21 mouse cellular contexts compared by ENCODE assay signal in the genomic region with DNA sequence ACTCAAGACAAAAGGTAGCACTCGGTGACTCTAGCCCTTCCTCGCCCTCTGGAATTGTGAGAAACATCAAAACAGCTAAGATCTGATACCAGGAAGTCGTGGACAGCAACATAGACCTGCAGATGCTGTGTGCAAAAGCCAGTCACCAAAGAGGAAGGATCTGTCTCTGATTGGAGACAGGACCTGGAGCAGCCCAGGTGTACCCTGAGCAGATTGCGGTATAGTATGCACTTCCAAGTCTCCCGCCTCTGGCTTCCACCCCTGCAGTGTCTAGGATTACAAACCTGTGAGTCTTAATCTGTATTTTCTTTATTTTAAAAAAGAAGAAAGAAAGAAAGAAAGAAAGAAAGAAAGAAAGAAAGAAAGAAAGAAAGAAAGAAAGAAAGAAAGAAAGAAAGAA.
DNase-seq lines count a peak whose midpoint lies in the region; ATAC-seq and TF ChIP-seq lines count a peak whose summit lies in the region.
"Had no signal": no experiment of that assay in that cellular context is flagged by ENCODE, and none has a peak within 500 bp of the region (broad histone marks: within the 10 kb centered on the region; RNA-seq: fewer than 3 reads in every experiment).

No protein-coding gene starts in this region.

- no peak for ATAC-seq in erythroblast, adult 5-6 weeks (replicated peaks; ENCODE audit: low FRiP score, poor library complexity, severe bottlenecking)
- no peak for ATAC-seq in G1E (ENCODE audit: extremely low read depth, insufficient number of reproducible peaks, low FRiP score, poor library complexity, severe bottlenecking)
- ATAC-seq in liver, embryonic 12.5 days: no peak
- ATAC-seq in stomach, embryonic 15.5 days (ENCODE audit: insufficient read depth, low FRiP score, low read depth): no peak
- ATAC-seq: CD4-positive, CD25-positive, alpha-beta regulatory T cell, adult 4 months; lung, postnatal 0 days; midbrain, embryonic 13.5 days had no signal

- 66% methylated on average over 5 of the region's 5 CpGs for WGBS in liver, embryonic 12.5 days (ENCODE audit: insufficient replicate concordance)
- WGBS in stomach, embryonic 15.5 days: 70% methylated on average over 5 of the region's 5 CpGs

- H3K9ac ChIP-seq in liver, embryonic 12.5 days: peak overlapping the region; percentile 67
- no peak overlapping the region for H3K9ac ChIP-seq in stomach, embryonic 15.5 days
- H3K9ac ChIP-seq: embryonic facial prominence, embryonic 12.5 days; heart, embryonic 15.5 days; limb, embryonic 15.5 days; midbrain, embryonic 13.5 days; neural tube, embryonic 12.5 days had no signal

- peak overlapping the region; percentile 76 for H3K4me2 ChIP-seq in liver, embryonic 12.5 days
- H3K4me2 ChIP-seq in stomach, embryonic 15.5 days: 0 out of 2 replicates have a peak overlapping the region, but pooled peaks have one; percentile 19
- H3K4me2 ChIP-seq: embryonic facial prominence, embryonic 12.5 days; heart, embryonic 15.5 days; limb, embryonic 15.5 days; midbrain, embryonic 13.5 days; neural tube, embryonic 12.5 days had no signal

- H3K27ac ChIP-seq in liver, embryonic 12.5 days: peak overlapping the region; percentile 79
- H3K27ac ChIP-seq in stomach, embryonic 15.5 days: peak overlapping the region; percentile 46
- H3K27ac ChIP-seq: embryonic facial prominence, embryonic 12.5 days; forebrain, embryonic 10.5 days; heart, embryonic 15.5 days; limb, embryonic 15.5 days; midbrain, embryonic 13.5 days; neural tube, embryonic 12.5 days had no signal

- peaks cover 65% of the 10 kb centered on the region for H3K36me3 ChIP-seq in erythroblast, embryonic 14.5 days (ENCODE audit: control insufficient read depth)
- peaks cover 57% of the 10 kb centered on the region for H3K36me3 ChIP-seq in G1E (replicated peaks)
- H3K36me3 ChIP-seq in liver, embryonic 12.5 days: peaks cover 33% of the 10 kb centered on the region
- 0 out of 2 replicates have a peak, but pooled peaks cover under 1% of the 10 kb centered on the region for H3K36me3 ChIP-seq in stomach, embryonic 15.5 days
- H3K36me3 ChIP-seq: embryonic facial prominence, embryonic 12.5 days; heart, embryonic 15.5 days had no signal

- DNase-seq in G1E (ENCODE audit: low spot score): no peak
- DNase-seq in frontal cortex, adult 2 months (ENCODE audit: extremely low spot score in 1 of 2, low spot score in 1 of 2): no peak
- no peak for DNase-seq in adrenal gland, adult (ENCODE audit: inconsistent age in 2 of 2, low spot score in 1 of 2)
- DNase-seq: cerebellum, adult 9-10 months; gastrocnemius, postnatal 10 days; heart, adult 11 months; kidney, adult 9 months; kidney, postnatal 36 days; thymus, adult 18-20 months had no signal

- no peaks in the 10 kb centered on the region for H3K27me3 ChIP-seq in erythroblast, embryonic 14.5 days (ENCODE audit: control insufficient read depth)
- H3K27me3 ChIP-seq in G1E (ENCODE audit: insufficient read depth, low read length): no peaks in the 10 kb centered on the region
- H3K27me3 ChIP-seq in liver, embryonic 12.5 days (replicated peaks): no peaks in the 10 kb centered on the region
- H3K27me3 ChIP-seq in stomach, embryonic 15.5 days (replicated peaks): no peaks in the 10 kb centered on the region
- H3K27me3 ChIP-seq: embryonic facial prominence, embryonic 12.5 days; heart, embryonic 15.5 days; limb, embryonic 15.5 days; midbrain, embryonic 13.5 days; neural tube, embryonic 12.5 days had no signal

- TF ChIP-seq CTCF in G1E (IDR thresholded peaks at IDR 0.05; ENCODE audit: low read depth, low read length): no peak

- H3K4me3 ChIP-seq in erythroblast, embryonic 14.5 days (replicated peaks): peak overlapping the region; percentile 72
- peak overlapping the region; percentile 31; the same call in 1 of the 2 replicates for H3K4me3 ChIP-seq in G1E (ENCODE audit: low read depth, low read length)
- peak overlapping the region; percentile 63 for H3K4me3 ChIP-seq in liver, embryonic 12.5 days
- no peak overlapping the region for H3K4me3 ChIP-seq in stomach, embryonic 15.5 days (replicated peaks)
- H3K4me3 ChIP-seq: embryonic facial prominence, embryonic 12.5 days; forebrain, embryonic 10.5 days; heart, embryonic 15.5 days; limb, embryonic 15.5 days; midbrain, embryonic 13.5 days; neural tube, embryonic 12.5 days had no signal

- H3K9me3 ChIP-seq in erythroblast, embryonic 14.5 days (ENCODE audit: control insufficient read depth, low read length): peaks cover 3% of the 10 kb centered on the region
- H3K9me3 ChIP-seq in G1E (replicated peaks): no peaks in the 10 kb centered on the region
- no peaks in the 10 kb centered on the region for H3K9me3 ChIP-seq in liver, embryonic 12.5 days (replicated peaks)
- no peaks in the 10 kb centered on the region for H3K9me3 ChIP-seq in stomach, embryonic 15.5 days
- H3K9me3 ChIP-seq: embryonic facial prominence, embryonic 12.5 days; forebrain, embryonic 10.5 days; heart, embryonic 15.5 days; limb, embryonic 15.5 days; midbrain, embryonic 13.5 days; neural tube, embryonic 12.5 days had no signal

- peaks cover 84% of the 10 kb centered on the region for H3K4me1 ChIP-seq in erythroblast, embryonic 14.5 days (ENCODE audit: control insufficient read depth)
- H3K4me1 ChIP-seq in G1E (ENCODE audit: insufficient read depth, low read depth, low read length): peaks cover 80% of the 10 kb centered on the region
- H3K4me1 ChIP-seq in liver, embryonic 12.5 days: peaks cover 77% of the 10 kb centered on the region
- peaks cover 19% of the 10 kb centered on the region for H3K4me1 ChIP-seq in stomach, embryonic 15.5 days
